Mouse (Mus musculus) lung, embryonic 15.5 days (tissue): Measurements from ENCODE around the gene Zfp189. TPM values are rescaled to one million over a fixed set of nuclear protein-coding genes. Genes with fewer than 3 reads are reported as not detected.

ENCODE experiments used
- polyA plus RNA-seq: library from polyadenylated mRNA; unstranded; fragments of >200 nt; fragmentation: Nextera tagmentation; extraction: Ambion mirVana; gene quantifications from 2 replicates; pipeline ENCODE4 v1.2.1, GENCODE M21; 2015

Gene Zfp189
- polyA plus RNA-seq, 1 experiment from 2014 or later, result 9.0 TPM

Other genes with a start within 250 kb of the Zfp189 start
- not detected in 2 replicates for gene Acnat2, start 113.0 kb upstream of the Zfp189 start, polyA plus RNA-seq
- 0.44 TPM in 1 of 2 replicates, not detected in the other for gene Acnat1, start 47.3 kb upstream of the Zfp189 start, polyA plus RNA-seq
- not detected in 2 replicates for gene Baat, start 14.6 kb upstream of the Zfp189 start, polyA plus RNA-seq
- 69.2 and 69.3 TPM in 2 replicates for gene Mrpl50, start 83 bp upstream of the Zfp189 start, polyA plus RNA-seq
- 1.1 and 2.0 TPM in 2 replicates for gene Aldob, start 28.4 kb downstream of the Zfp189 start, polyA plus RNA-seq
- 24.2 and 25.3 TPM in 2 replicates for gene Tmem246, start 76.7 kb downstream of the Zfp189 start, polyA plus RNA-seq
- 39.8 and 40.8 TPM in 2 replicates for gene Rnf20, start 110.8 kb downstream of the Zfp189 start, polyA plus RNA-seq
- not detected in 2 replicates for gene Ppp3r2, start 160.8 kb downstream of the Zfp189 start, polyA plus RNA-seq